Mouse (Mus musculus) left cerebral cortex, adult 8-10 months (tissue): Measurements from ENCODE around the gene Tpsg1. TPM values are rescaled to one million over a fixed set of nuclear protein-coding genes. Genes with fewer than 3 reads are reported as not detected.
A peak's percentile ranks its signal among the peaks of the same experiment; 100 is the strongest.

Source experiments
- DNase-seq, 2 experiments: peaks; one replicate each; pipeline ENCODE4 v3.0.0; 2022; ENCODE audit warnings: low spot score in 2 of 2
- total RNA-seq, 4 experiments: library from RNA; stranded (reverse); gene quantifications; 2 replicates each; pipeline ENCODE4 v1.2.4; 2022

The Tpsg1 gene
- total RNA-seq, 4 experiments from 2014 or later, result not detected

DNA sequence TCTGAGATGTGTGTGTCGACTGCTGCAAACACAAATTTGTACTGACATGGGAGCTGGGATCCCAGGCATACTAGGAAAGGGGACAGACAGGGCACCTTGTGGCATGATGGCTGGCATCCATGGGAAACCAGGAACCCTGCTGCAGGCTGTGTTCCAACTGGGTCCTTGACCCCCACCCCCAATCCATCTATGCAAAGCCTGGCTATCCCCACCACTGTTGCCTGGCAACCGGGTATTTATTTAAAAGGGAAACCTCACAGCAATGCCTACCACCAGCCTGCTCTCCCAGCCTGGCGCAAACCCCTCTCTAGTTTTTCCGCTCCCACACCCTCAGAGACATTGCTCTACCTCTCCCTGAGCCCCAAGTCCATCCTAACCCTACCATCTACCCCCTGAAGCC, 38.3 kb downstream of the Tpsg1 start:
- no peak for DNase-seq

DNA sequence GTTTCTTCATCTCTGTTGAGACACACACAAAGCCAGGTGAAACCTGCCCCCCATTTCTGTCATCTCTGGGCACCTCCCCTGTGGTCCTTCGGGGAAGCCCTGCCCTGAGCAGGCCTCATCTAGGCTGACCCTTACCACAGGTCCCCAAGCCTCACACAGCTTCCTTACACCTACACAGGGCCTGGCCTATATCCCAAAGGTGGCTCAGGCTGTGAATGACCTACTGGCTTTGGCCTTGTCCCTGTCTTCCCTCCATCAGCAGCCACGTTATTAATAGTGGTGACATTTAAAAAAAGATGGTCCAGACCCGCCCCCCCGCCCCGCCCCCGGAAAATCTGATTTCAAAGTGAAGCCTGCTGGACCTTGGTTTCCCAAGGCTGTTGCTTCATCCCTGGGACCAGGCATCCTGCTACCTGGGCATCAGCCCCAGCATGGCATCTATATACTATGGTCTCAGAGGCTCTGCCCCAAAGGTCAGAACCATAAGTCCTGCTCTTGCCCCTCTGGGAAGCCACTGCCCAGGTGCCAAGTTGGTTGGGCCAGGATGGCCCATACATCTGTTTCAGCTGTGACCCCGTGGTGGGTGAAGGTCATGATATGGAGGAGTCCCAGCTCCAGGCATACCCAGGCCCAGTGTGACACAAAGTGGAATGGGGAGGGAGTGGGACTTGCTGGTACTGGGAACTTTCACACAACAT, 39.4 kb downstream of the Tpsg1 start:
- DNase-seq, result no peak

DNA sequence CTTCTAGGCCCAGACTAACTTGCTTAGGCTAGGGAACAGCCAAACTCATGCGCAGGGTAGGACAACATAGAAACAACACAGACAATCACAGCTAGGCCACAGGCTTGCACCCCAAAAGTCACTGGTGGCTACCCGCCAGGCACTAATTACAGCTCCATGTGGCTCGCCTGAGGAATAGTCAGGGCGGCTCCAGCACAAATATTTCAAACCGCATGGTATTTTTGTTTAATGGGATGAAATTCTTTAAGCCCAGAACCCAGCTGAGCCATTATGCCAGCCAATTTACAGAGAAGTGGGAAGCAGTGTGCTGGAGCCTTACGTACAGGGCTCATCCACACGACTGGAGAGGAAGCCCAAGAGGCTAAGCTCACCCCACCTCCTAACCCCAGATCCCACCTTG, 40.5 kb downstream of the Tpsg1 start:
- no peak for DNase-seq

DNA sequence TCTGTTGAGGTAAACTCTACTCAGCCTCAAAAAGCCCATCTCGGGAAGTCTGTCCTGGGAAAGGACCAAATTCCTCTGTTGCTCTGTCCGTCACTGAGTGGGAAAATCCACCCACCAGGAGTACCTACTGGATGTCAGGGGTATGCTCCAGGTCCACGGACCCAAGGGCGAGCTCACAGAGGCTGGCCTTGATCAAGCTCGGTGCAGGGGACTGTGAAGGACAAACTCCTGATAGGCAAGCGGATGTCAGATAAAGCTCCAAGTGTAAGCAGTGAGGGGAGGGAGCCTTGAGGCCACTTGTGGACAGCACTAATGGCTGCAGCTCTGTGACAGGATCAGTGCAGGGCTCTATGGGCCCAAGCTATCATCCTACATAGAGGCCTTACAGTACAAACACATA, 41.1 kb downstream of the Tpsg1 start:
- no peak for DNase-seq

DNA sequence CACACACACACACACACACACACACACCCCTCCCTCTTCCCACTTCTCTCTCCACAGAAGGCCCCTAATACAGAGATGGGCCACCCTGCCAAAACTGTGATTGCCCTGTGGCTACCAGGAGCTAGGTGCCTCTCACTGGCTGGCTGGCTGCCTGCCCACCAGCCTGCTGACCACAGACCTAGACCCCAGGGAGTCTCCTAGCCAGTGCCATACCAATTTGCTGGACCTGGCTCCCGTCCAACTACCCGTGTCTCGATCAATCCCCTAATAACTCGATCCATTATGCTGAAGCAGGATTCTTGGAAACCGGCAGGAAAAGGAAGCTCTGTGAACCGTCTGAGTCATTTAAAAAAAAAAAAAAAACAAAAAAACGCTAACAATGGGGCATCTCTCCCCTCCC, 41.7 kb downstream of the Tpsg1 start:
- DNase-seq, result no peak

DNA sequence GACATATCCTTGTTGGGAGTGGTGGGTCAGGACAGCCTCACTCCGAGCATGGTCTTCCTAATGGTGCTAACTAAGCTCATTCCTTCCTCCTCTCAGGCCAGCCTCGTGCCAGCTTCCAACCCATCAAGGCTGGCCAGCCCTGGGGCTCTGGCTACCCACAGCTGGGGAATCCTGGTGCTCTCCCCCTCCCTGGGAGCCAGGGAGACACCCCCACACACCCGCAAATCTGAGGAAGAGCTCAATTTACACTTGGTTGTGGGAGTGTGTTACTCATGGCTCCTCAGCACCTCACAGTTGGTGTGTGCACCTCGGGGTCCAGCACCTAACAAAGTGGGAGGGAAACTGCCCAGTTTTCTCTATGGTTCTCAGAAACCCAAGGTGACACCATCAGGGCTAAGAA, 42.2 kb downstream of the Tpsg1 start:
- DNase-seq, result peak in 1 of 2 experiments; percentile 72

DNA sequence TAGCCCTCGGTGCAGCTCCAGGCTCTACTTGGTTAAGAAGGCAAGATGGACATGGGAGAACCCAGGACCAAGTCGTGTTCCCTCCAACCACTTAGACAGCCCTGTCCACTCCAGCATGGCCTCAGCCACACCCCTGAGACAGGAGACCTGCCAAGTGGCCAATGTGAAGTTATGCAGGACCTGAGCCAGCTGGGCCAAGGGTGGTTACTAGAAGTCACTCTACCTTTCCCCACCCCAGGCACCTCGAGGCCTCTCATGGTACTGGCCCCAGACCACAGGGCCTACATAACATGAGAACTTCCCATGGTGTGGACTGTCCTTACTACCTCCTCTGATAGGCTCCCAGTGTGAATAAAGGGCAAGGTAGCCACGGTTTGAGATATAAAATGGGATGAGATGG, 45.1 kb downstream of the Tpsg1 start:
- no peak for DNase-seq

DNA sequence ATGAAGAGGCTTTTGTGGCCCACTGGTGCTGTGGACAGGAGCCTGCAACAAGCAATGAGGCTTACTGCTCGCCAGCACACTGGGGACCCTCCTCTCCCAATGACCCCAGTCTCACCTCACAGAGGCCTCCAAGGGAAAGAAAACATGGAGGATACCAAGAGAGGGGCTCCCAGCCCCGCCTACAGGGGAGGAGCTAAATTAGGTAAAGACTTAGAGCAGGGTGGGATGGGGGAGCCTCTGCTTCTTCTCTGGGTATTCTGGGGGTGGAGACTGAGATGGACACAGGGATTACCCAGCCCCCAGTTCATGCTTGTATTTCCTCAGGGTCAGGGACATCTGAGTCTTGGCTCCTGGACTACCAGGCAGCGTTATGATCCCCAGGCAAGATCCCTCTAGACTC, 45.8 kb downstream of the Tpsg1 start:
- no peak for DNase-seq

DNA sequence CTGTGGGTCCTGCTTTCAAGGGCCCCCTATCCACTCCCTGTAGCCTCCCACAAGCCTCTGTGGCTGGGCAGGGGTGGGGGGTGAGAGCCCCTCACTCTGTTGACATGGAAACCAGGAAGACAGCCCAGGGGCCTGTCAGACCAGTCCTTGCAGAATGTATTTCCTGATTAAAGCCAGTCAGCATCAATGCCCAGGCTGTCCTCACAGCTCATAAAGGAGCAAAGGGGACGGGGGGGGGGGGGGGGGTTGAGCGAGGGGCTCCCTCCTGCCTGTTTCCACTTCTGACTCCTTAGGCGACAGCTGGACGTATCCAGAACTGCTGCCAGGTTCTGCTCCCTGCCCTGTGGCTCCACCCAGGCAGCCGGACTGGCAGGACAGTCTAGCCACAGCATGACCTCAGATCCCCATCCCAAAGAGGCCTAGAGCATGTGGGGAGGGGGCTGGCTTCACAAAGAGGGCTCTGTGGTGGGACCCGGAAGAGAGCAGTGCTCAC, 46.4 kb downstream of the Tpsg1 start:
- DNase-seq, result no peak

DNA sequence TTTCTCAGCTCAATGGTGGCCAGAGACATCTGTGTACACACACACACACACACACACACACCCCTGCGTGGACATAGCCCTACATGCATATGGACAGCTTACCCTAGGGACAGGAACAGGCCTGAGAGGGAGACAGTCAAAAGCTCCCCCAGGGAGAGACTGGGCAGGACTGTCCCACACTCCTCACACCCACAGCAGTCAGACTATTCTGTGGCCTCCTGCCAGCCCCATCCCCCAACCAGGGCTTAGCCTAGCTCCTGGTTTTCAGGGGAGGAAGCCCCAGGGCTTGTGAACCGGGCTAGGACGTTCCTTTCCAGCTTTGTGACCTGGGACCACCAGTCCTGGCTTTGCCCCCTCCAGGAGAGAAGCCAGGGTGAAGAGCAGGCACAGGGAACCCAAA, 47.1 kb downstream of the Tpsg1 start:
- DNase-seq, result no peak

DNA sequence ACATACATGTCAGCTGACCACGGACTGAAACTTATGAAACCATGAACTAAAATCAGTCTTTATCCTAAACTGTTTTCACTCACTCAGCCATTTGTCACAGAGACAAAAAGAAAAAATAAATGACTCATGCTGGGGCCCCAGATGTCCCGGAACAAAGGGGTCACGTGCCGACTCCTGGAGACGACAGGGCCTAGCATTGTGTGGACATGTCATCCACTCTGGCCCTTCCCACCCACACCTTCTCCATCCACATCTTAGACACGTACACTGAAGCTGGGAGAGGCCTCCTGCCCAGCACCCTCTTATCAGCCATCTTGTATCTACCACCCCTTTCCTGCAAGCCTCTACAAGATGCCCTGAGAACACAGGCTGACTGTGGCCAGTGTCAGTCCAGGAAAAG, 48.9 kb downstream of the Tpsg1 start:
- DNase-seq, result no peak

DNA sequence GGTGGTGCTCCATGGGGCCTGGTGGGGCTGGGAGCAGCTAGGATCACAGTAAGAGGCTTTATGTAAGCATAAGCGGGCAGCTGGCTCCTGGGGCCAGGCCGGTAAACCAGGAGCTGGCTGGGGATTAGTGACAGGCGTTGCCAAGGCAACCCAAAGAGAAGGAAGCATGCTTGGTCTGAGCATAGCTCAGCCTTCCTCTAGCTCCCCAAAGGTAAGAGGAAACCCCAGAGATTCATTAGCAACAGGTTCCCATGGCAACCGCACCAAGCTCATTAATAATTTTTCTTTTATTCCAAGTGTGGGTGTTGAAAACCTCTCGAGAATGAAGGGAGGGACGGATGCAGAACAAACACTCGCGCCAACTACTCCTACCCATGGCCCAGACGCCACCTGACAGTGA, 49.9 kb downstream of the Tpsg1 start:
- peak in 1 of 2 experiments; percentile 52 for DNase-seq

DNA sequence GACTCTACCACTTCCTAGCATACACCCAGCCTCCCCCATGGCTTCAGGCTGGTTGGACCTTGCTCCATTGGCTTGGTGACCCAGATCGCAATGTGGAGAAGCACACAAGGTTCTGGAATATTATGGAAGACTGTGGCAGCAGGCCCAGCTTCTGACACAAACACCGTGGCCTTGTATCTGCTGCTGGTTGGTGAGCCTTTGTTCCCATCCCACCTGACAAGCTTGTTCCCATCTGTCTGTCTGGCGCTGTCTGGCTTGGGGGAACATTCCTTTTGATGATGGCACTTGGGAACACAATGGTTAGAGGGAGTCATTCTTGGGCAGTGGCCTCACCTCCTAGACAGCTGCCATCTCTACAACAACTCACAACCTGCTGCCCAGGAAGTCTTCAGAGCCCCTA, 51.9 kb downstream of the Tpsg1 start:
- no peak for DNase-seq

Other genes with a start within 250 kb of the Tpsg1 start
- gene Ptx4, start 248.5 kb upstream of the Tpsg1 start, total RNA-seq, result under 1 TPM; 0.65 to 0.96 (median 0.75) TPM
- gene Clcn7, start 235.9 kb upstream of the Tpsg1 start, total RNA-seq, result 10 to 100 TPM; 50.0 to 54.5 (median 51.1) TPM
- gene Ccdc154, start 206.8 kb upstream of the Tpsg1 start, total RNA-seq, result not detected
- under 1 TPM in 1 of 4 experiments, not detected in 3; 0.42 TPM for gene Gm38655, start 193.8 kb upstream of the Tpsg1 start, total RNA-seq
- gene BC003965, start 184.7 kb upstream of the Tpsg1 start, total RNA-seq, result 10 to 100 TPM; 17.7 to 19.9 (median 19.6) TPM
- gene Unkl, start 180.9 kb upstream of the Tpsg1 start, total RNA-seq, result 10 to 100 TPM; 37.0 to 40.0 (median 37.8) TPM
- gene Gnptg, start 129.1 kb upstream of the Tpsg1 start, total RNA-seq, result 10 to 100 TPM; 73.0 to 83.6 (median 76.1) TPM
- gene Tsr3, start 129.1 kb upstream of the Tpsg1 start, total RNA-seq, result 10 to 100 TPM; 18.4 to 26.5 (median 24.7) TPM
- 10 to 100 TPM; 14.5 to 33.9 (median 31.2) TPM for gene Baiap3, start 112.9 kb upstream of the Tpsg1 start, total RNA-seq
- 100 to 1,000 TPM; 228 to 239 (median 235) TPM for gene Ube2i, start 94.7 kb upstream of the Tpsg1 start, total RNA-seq
- gene Prss34, start 70.9 kb upstream of the Tpsg1 start, total RNA-seq, result not detected
- not detected for gene Prss28, start 60.6 kb upstream of the Tpsg1 start, total RNA-seq
- gene Prss29, start 50.6 kb upstream of the Tpsg1 start, total RNA-seq, result not detected
- not detected for gene Tpsab1, start 23.7 kb upstream of the Tpsg1 start, total RNA-seq
- gene Tpsb2, start 3.0 kb upstream of the Tpsg1 start, total RNA-seq, result not detected
- 10 to 100 TPM; 44.2 to 56.5 (median 50.2) TPM for gene Cacna1h, start 64.5 kb downstream of the Tpsg1 start, total RNA-seq
- gene Tekt4, start 85.3 kb downstream of the Tpsg1 start, total RNA-seq, result 1 to 10 TPM in 1 of 4 experiments, under 1 TPM in 3; 0.76 to 2.1 (median 0.87) TPM
- gene Sstr5, start 128.0 kb downstream of the Tpsg1 start, total RNA-seq, result 1 to 10 TPM; 1.4 to 1.7 (median 1.5) TPM
- gene Sox8, start 201.4 kb downstream of the Tpsg1 start, total RNA-seq, result 10 to 100 TPM; 49.8 to 68.7 (median 54.9) TPM
- gene Lmf1, start 209.8 kb downstream of the Tpsg1 start, total RNA-seq, result 10 to 100 TPM; 22.0 to 26.3 (median 24.6) TPM